8 mouse cellular contexts compared by ENCODE assay signal in the genomic region with DNA sequence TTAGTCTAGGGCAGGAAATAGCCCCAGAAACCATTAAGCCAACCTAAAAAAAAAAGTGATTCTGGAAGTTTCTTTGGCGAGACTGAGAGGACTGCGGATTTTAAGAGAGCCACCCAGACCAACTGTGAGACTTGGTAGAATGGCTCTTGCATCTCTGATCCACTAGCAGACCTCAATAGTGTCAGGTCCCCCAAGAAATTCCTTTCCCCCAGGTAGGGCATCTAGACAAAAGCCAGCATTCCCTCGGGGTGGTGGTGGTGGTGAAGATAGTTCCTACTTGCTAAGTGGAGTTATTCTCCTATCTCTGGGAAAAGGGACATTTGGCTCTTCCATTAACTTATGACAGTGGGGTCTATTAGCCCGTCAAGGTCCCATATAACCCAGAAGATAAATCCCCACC. TPM values are rescaled to one million over a fixed set of nuclear protein-coding genes. Genes with fewer than 3 reads are reported as not detected.
DNase-seq lines count a peak whose midpoint lies in the region; ATAC-seq and TF ChIP-seq lines count a peak whose summit lies in the region.

No protein-coding gene starts in this region.

- peak overlapping the region; percentile 63 for H3K4me3 ChIP-seq in layer of hippocampus, adult 2 months
- H3K4me3 ChIP-seq in embryonic facial prominence, embryonic 12.5 days = peak overlapping the region; percentile 92
- peak overlapping the region; percentile 100 for H3K4me3 ChIP-seq in intestine, embryonic 16.5 days (ENCODE audit: low read length)
- H3K4me3 ChIP-seq in neural tube, embryonic 12.5 days = peak overlapping the region; percentile 97

- H3K27me3 ChIP-seq in embryonic facial prominence, embryonic 12.5 days = 0 out of 2 replicates have a peak, but pooled peaks cover 3% of the 10 kb centered on the region
- no peaks in the 10 kb centered on the region for H3K27me3 ChIP-seq in intestine, embryonic 16.5 days (replicated peaks; ENCODE audit: control insufficient read depth, insufficient read depth, low read length)
- no peaks in the 10 kb centered on the region for H3K27me3 ChIP-seq in neural tube, embryonic 12.5 days (replicated peaks)

- peak overlapping the region; percentile 65 for H3K4me2 ChIP-seq in embryonic facial prominence, embryonic 12.5 days (replicated peaks)
- peak overlapping the region; percentile 67 for H3K4me2 ChIP-seq in intestine, embryonic 16.5 days (ENCODE audit: low read depth, low read length)
- H3K4me2 ChIP-seq in neural tube, embryonic 12.5 days (replicated peaks) = peak overlapping the region; percentile 76

- H3K4me1 ChIP-seq in embryonic facial prominence, embryonic 12.5 days = peaks cover 26% of the 10 kb centered on the region
- H3K4me1 ChIP-seq in intestine, embryonic 16.5 days (ENCODE audit: control insufficient read depth, insufficient read depth, low read length) = peaks cover 13% of the 10 kb centered on the region
- H3K4me1 ChIP-seq in neural tube, embryonic 12.5 days = peaks cover 10% of the 10 kb centered on the region; the same call in 1 of the 2 replicates

- TF ChIP-seq CTCF in layer of hippocampus, adult 2 months (conservative IDR thresholded peaks at IDR 0.05) = no peak

- no peak for DNase-seq in layer of hippocampus, adult 2 months (ENCODE audit: low spot score in 2 of 2)
- DNase-seq in layer of hippocampus, postnatal 10 days (ENCODE audit: low spot score in 2 of 2) = no peak
- no peak for DNase-seq in layer of hippocampus, postnatal 36 days
- DNase-seq in thymus, postnatal 10 days (ENCODE audit: low spot score in 2 of 2) = no peak
- no peak for DNase-seq in spleen, adult 12 weeks (ENCODE audit: low spot score)

- no peak for ATAC-seq in embryonic facial prominence, embryonic 12.5 days (ENCODE audit: insufficient number of reproducible peaks, insufficient read depth, low FRiP score, low TSS enrichment)
- ATAC-seq in intestine, embryonic 16.5 days = 0 out of 2 replicates have a peak, but pooled peaks have one; percentile 4
- 0 out of 2 replicates have a peak, but pooled peaks have one; percentile 4 for ATAC-seq in neural tube, embryonic 12.5 days (ENCODE audit: low FRiP score, low read depth)

- no peaks in the 10 kb centered on the region for H3K9me3 ChIP-seq in embryonic facial prominence, embryonic 12.5 days
- H3K9me3 ChIP-seq in intestine, embryonic 16.5 days (ENCODE audit: control insufficient read depth, low read length) = no peaks in the 10 kb centered on the region
- no peaks in the 10 kb centered on the region for H3K9me3 ChIP-seq in neural tube, embryonic 12.5 days

- 31% methylated on average over 4 of the region's 4 CpGs for WGBS in embryonic facial prominence, embryonic 12.5 days
- 32% methylated on average over 4 of the region's 4 CpGs for WGBS in intestine, embryonic 16.5 days
- WGBS in neural tube, embryonic 12.5 days = 35% methylated on average over 4 of the region's 4 CpGs

- H3K27ac ChIP-seq in layer of hippocampus, adult 2 months = peak overlapping the region; percentile 92
- no peak overlapping the region; the same call in 1 of the 2 replicates for H3K27ac ChIP-seq in embryonic facial prominence, embryonic 12.5 days
- peak overlapping the region; percentile 93 for H3K27ac ChIP-seq in intestine, embryonic 16.5 days (ENCODE audit: low read length)
- H3K27ac ChIP-seq in neural tube, embryonic 12.5 days = no peak overlapping the region

- peak overlapping the region; percentile 50 for H3K9ac ChIP-seq in embryonic facial prominence, embryonic 12.5 days
- peak overlapping the region; percentile 79 for H3K9ac ChIP-seq in intestine, embryonic 16.5 days (ENCODE audit: low read depth, low read length)
- H3K9ac ChIP-seq in neural tube, embryonic 12.5 days = peak overlapping the region; percentile 97; the same call in 1 of the 2 replicates

- H3K36me3 ChIP-seq in embryonic facial prominence, embryonic 12.5 days = no peaks in the 10 kb centered on the region
- H3K36me3 ChIP-seq in intestine, embryonic 16.5 days (ENCODE audit: control insufficient read depth, insufficient read depth, low read length) = no peaks in the 10 kb centered on the region
- H3K36me3 ChIP-seq in neural tube, embryonic 12.5 days = no peaks in the 10 kb centered on the region

RNA-seq across cellular contexts. Expression of gene Dnajc3, which starts 0.8 kb away (rescaled TPM):
- 10 to 100 TPM; 34.7 to 37.3 TPM for total RNA-seq in layer of hippocampus, adult 2 months (2021)
- total RNA-seq in layer of hippocampus, postnatal 10 days (2021) = 10 to 100 TPM; 28.1 to 30.1 TPM
- polyA plus RNA-seq in embryonic facial prominence, embryonic 12.5 days (2016; fragmentation: Nextera tagmentation; extraction: Ambion mirVana) = 30.2 and 30.9 TPM in 2 replicates
- polyA plus RNA-seq in intestine, embryonic 16.5 days (2015; fragmentation: Nextera tagmentation; extraction: Ambion mirVana) = 47.0 and 51.6 TPM in 2 replicates
- 25.6 and 26.4 TPM in 2 replicates for polyA plus RNA-seq in neural tube, embryonic 12.5 days (2016; fragmentation: Nextera tagmentation; extraction: Ambion mirVana)
- 10 to 100 TPM; 41.8 to 50.9 TPM for total RNA-seq in layer of hippocampus, postnatal 36 days (2021)

RNA-seq across cellular contexts. Expression of gene Dzip1, which starts 11.7 kb away (rescaled TPM):
- 100 to 1,000 TPM; 119 to 128 TPM for total RNA-seq in layer of hippocampus, adult 2 months (2021)
- total RNA-seq in layer of hippocampus, postnatal 10 days (2021) = 100 to 1,000 TPM; 127 to 138 TPM
- 43.0 and 48.0 TPM in 2 replicates for polyA plus RNA-seq in embryonic facial prominence, embryonic 12.5 days (2016; fragmentation: Nextera tagmentation; extraction: Ambion mirVana)
- polyA plus RNA-seq in intestine, embryonic 16.5 days (2015; fragmentation: Nextera tagmentation; extraction: Ambion mirVana) = 5.9 and 6.8 TPM in 2 replicates
- polyA plus RNA-seq in neural tube, embryonic 12.5 days (2016; fragmentation: Nextera tagmentation; extraction: Ambion mirVana) = 40.0 and 49.7 TPM in 2 replicates
- 100 to 1,000 TPM; 115 to 130 TPM for total RNA-seq in layer of hippocampus, postnatal 36 days (2021)

Comparison
In these comparisons a context has a peak if more than half of its experiments do, and no peak if none do; other contexts are left out.
1. H3K27ac ChIP-seq: peak in layer of hippocampus, adult 2 months (single experiment) and intestine, embryonic 16.5 days (single experiment); none in embryonic facial prominence, embryonic 12.5 days (single experiment) and neural tube, embryonic 12.5 days (single experiment).
2. Peak in every context shown above with its lines, with median percentiles within 50 percentile points of each other: H3K4me3 ChIP-seq, H3K4me2 ChIP-seq and H3K9ac ChIP-seq.